Mouse (Mus musculus) ovary, adult 18-20 months (tissue): Measurements from ENCODE around the gene Golga1.

Experiments used
- DNase-seq: peaks from one replicate; pipeline ENCODE4 v3.0.0; 2022; ENCODE audit warnings: low spot score, mixed read lengths

The Golga1 gene

GRCm38 (mm10) chr2:38975181-38975580 lies 90.2 kb downstream of the Golga1 start:
- no peak for DNase-seq

- DNase-seq, result no peak
Measured at GRCm38 (mm10) chr2:38974171-38974570, 91.2 kb downstream of the Golga1 start.

- DNase-seq, result no peak
Measured at GRCm38 (mm10) chr2:38973701-38974100, 91.6 kb downstream of the Golga1 start.

- DNase-seq, result no peak
Measured at GRCm38 (mm10) chr2:38973223-38973622, 92.1 kb downstream of the Golga1 start.

- no peak for DNase-seq
Measured at GRCm38 (mm10) chr2:38970057-38970456, 95.3 kb downstream of the Golga1 start.

- no peak for DNase-seq
Measured at GRCm38 (mm10) chr2:38969650-38970049, 95.7 kb downstream of the Golga1 start.
